Mouse (Mus musculus) embryonic fibroblast, embryonic 13.5 days (primary cell): Measurements from ENCODE around the gene Ccdc34. TPM values are rescaled to one million over a fixed set of nuclear protein-coding genes. Genes with fewer than 3 reads are reported as not detected.

Experiments used
- H3K27ac ChIP-seq: 2 replicates; pipeline ENCODE4 v1.5.1; 2012; ENCODE audit warnings: low read length, control low read depth, inconsistent platforms; ENCODE audit not compliant: insufficient read depth
- H3K4me1 ChIP-seq: 2 replicates; pipeline ENCODE4 v1.6.1; 2011; ENCODE audit warnings: low read length; ENCODE audit not compliant: control insufficient read depth, insufficient read depth
- H3K4me3 ChIP-seq: 2 replicates; pipeline ENCODE4 v1.5.1; 2011; ENCODE audit warnings: mild to moderate bottlenecking, control low read depth, low read length; ENCODE audit not compliant: insufficient read depth
- CTCF ChIP-seq: IDR thresholded peaks from 2 replicates; pipeline ENCODE4 v1.5.1; 2011; ENCODE audit warnings: mild to moderate bottlenecking, control low read depth, low read length, moderate library complexity, borderline replicate concordance; ENCODE audit not compliant: insufficient read depth
- POLR2A ChIP-seq: IDR thresholded peaks from 2 replicates; pipeline ENCODE4 v1.6.1; 2011; ENCODE audit warnings: low read depth, mild to moderate bottlenecking, control low read depth, low read length, moderate library complexity
- polyA plus RNA-seq: library from polyadenylated mRNA; stranded (reverse); fragments of >200 nt; gene quantifications from 2 replicates; pipeline ENCODE4 v1.2.4, GENCODE M21; 2011; ENCODE audit warnings: low read depth; ENCODE audit not compliant: missing spikeins, insufficient read length

Gene Ccdc34
- polyA plus RNA-seq, 1 experiment: 33.1 TPM

- TF ChIP-seq POLR2A (no peak), CTCF (no peak)
- no peak overlapping the region for H3K4me3 ChIP-seq
- H3K4me1 ChIP-seq: peaks cover 6% of the 10 kb centered on the region
- H3K27ac ChIP-seq: peak overlapping the region; percentile 72
These were observed 57.2 kb downstream of the Ccdc34 start for GRCm38 (mm10) chr2:110074646-110075452.

GRCm38 (mm10) chr2:110077240-110077639, 59.6 kb downstream of the Ccdc34 start:
- Histone ChIP-seq H3K27ac (no peak overlapping the region), H3K4me1 (peaks cover 6% of the 10 kb centered on the region), H3K4me3 (no peak overlapping the region)
- no peak for TF ChIP-seq CTCF
- TF ChIP-seq POLR2A: no peak

GRCm38 (mm10) chr2:110077655-110078054, 60.0 kb downstream of the Ccdc34 start:
- H3K4me1 ChIP-seq: peaks cover 6% of the 10 kb centered on the region
- H3K4me3 ChIP-seq: no peak overlapping the region
- no peak overlapping the region for H3K27ac ChIP-seq
- TF ChIP-seq CTCF (no peak), POLR2A (no peak)

GRCm38 (mm10) chr2:110080532-110080931, 62.9 kb downstream of the Ccdc34 start:
- no peak overlapping the region; the same call in 1 of the 2 replicates for H3K27ac ChIP-seq
- peaks cover 4% of the 10 kb centered on the region for H3K4me1 ChIP-seq

DNA sequence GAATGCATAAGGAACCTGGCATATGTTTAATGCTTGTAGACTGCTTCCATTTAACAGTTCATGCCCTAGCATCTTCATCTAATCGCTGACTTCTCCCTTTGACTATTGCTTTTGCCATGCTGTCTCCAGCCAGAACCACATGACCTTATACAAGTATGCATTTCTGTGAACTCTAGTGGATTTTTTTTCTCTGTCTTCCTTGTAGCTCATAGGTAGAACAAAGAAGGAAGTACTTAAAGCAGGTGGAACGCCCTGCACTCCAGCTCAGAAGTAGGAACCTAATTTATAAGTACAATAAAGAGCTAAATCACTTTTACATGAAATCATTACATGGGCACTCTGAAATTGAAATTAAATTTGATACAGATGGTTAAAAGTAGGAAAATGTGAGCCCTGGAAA, 65.4 kb downstream of the Ccdc34 start:
- TF ChIP-seq CTCF: no peak
- no peak for TF ChIP-seq POLR2A
- no peaks in the 10 kb centered on the region; the same call in 1 of the 2 replicates for H3K4me1 ChIP-seq
- H3K27ac ChIP-seq: no peak overlapping the region
- H3K4me3 ChIP-seq: no peak overlapping the region

More at GRCm38 (mm10) chr2:110080532-110080931, 62.9 kb downstream of the Ccdc34 start:
- H3K4me3 ChIP-seq: no peak overlapping the region
- TF ChIP-seq CTCF (no peak), POLR2A (no peak)

DNA sequence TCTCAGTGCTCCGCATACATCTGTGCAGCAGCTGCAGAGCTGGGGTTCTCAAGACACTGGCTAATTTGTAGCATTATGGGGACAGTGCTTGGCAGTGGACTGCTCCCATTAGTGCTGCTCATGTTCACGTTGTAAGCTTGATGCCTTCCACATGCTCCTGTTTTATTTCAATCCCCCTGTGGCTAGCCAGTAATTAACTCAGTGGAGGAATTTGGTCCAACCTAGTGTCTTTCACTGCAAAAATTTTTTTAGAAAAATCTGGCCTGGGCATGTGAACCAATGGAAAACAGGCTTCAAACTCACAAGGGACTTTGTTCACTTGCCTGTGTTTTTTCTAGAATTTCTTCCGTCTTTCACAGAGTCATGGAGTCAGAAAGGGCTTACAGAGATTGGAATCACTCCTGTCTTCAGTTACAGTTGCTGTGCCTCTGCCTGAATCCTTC, 68.1 kb downstream of the Ccdc34 start:
- Histone ChIP-seq H3K4me1 (peaks cover 4% of the 10 kb centered on the region), H3K27ac (peak overlapping the region; percentile 64), H3K4me3 (no peak overlapping the region)
- TF ChIP-seq POLR2A: no peak

GRCm38 (mm10) chr2:110114133-110114532, 96.5 kb downstream of the Ccdc34 start:
- H3K27ac ChIP-seq: no peak overlapping the region
- H3K4me1 ChIP-seq: no peaks in the 10 kb centered on the region
- TF ChIP-seq POLR2A: no peak
- no peak for TF ChIP-seq CTCF
- no peak overlapping the region for H3K4me3 ChIP-seq

GRCm38 (mm10) chr2:110129396-110129795, 111.8 kb downstream of the Ccdc34 start:
- H3K27ac ChIP-seq: 0 out of 2 replicates have a peak overlapping the region, but pooled peaks have one; percentile 39
- no peaks in the 10 kb centered on the region for H3K4me1 ChIP-seq
- H3K4me3 ChIP-seq: no peak overlapping the region
- TF ChIP-seq POLR2A (no peak), CTCF (no peak)

- Histone ChIP-seq H3K4me3 (no peak overlapping the region), H3K4me1 (no peaks in the 10 kb centered on the region), H3K27ac (no peak overlapping the region)
- TF ChIP-seq CTCF (no peak), POLR2A (no peak)
These were observed 114.0 kb downstream of the Ccdc34 start for GRCm38 (mm10) chr2:110131573-110131972.

DNA sequence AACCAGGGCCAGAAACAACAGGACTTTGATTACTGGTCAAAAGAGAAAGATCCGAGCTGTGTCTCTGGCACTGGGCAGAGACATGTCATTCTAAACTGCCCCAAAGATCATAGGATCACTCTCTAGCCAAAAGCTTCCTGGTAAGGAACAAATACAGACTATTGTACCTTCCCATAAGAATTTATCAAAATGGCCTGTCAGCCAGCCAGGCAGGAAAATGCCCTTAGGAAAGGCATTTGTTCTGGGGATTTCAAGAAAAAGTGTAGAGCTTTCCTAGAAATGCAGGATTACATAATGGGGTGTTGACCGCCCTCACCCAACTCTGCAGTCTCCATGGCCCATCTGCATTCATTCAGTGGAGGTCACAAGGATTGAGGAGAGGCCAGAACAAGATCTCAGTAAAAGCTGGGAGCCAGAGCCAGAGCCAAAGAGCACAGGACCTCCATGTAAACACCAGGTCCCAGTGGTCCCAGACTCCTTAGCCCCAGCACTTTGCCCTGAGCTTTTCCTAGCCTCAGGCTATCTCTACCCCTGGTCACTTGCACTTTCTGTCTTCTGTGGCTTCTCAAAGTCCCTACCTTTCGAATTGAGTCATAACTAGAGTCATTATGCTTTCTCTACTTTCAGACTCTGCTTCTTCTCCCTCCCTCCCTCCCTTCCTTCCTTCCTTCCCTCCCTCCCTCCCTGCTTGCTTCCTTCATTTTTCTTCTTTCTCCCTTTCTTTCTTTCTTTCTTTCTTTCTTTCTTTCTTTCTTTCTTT, 115.9 kb downstream of the Ccdc34 start:
- no peak overlapping the region for H3K27ac ChIP-seq
- H3K4me1 ChIP-seq: no peaks in the 10 kb centered on the region
- TF ChIP-seq CTCF: no peak
- TF ChIP-seq POLR2A: no peak
- H3K4me3 ChIP-seq: no peak overlapping the region
